Mouse (Mus musculus): ENCODE data around the gene Camkmt.

Gene Camkmt

DNA sequence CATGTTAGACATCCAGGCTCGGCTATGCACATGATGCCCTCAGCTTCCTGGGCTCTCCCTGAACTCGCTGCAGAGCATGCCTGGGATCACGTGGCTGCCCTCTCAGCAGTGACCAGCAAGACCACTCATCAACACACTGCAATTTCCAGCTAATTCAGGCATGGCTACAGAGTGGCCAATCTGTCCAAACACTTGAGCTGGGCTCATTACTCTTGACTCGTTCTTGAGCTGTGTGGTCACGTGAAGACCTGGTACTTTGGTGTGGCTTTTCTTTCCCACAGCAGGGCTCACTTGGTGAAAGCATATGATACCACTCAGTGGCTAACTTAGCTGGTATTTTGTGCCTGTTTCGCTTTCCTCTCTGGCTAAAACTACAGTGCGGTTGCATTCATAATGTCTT lies 282.2 kb downstream of the Camkmt start:
- no peak for DNase-seq (ENCODE audit: low spot score)

- no peak for DNase-seq (ENCODE audit: low spot score)
These were observed 283.9 kb downstream of the Camkmt start for GRCm38 (mm10) chr17:85374100-85374833.

DNA sequence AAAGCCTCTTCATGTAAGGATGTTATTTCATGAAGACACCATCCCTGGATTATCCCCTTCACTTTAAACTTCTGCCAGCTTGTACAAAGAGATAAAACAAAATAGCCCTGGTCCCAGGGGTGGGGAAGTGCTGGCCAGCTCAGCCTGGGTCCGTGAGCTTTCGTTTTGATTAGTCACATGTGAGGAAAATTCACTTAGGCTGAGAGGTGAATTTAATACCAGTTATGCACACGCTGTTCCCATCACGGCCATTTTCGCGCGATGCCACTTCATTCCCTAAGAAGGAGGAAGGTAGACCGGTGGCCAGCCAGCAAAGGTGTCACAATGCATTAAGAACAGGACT lies 284.5 kb downstream of the Camkmt start:
- DNase-seq (ENCODE audit: low spot score), result no peak

GRCm38 (mm10) chr17:85375523-85375922 lies 285.2 kb downstream of the Camkmt start:
- no peak for DNase-seq (ENCODE audit: low spot score)

GRCm38 (mm10) chr17:85377496-85377895 lies 287.1 kb downstream of the Camkmt start:
- DNase-seq (ENCODE audit: low spot score), result no peak

- no peak for DNase-seq (ENCODE audit: low spot score)
These were observed 288.7 kb downstream of the Camkmt start for GRCm38 (mm10) chr17:85379101-85379500.

DNA sequence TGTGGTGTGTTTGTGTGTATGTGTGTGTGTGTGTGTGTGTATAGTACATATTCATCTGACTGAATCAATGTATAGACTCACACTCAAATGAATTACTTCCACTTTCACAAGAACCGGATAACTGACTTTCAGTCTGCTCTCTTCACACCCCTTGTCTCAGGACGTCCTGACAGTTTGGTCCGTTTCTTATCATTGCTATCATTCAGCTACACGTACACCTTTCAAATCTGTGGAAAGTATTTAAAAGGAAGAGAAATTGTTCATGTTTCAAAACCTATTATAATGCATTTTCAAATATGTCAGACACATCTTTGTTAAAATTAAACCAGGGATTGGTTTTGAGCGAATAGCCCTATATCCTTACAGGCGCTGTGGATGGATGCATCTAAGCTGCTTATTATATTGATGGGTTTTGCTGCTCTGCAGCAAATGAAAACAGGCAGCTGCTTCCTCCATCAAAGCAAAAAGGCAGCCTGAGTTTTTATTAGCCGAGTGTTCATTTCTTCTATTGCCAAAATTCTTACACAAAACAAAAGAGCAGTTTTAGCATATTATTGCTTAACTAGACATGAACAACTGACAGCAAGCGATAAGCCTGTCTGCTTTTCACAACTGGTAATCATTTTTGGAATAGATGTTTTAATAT lies 291.3 kb downstream of the Camkmt start:
- DNase-seq (ENCODE audit: low spot score), result no peak

- DNase-seq (ENCODE audit: low spot score), result no peak
These were observed 292.0 kb downstream of the Camkmt start for GRCm38 (mm10) chr17:85382344-85382743.

DNA sequence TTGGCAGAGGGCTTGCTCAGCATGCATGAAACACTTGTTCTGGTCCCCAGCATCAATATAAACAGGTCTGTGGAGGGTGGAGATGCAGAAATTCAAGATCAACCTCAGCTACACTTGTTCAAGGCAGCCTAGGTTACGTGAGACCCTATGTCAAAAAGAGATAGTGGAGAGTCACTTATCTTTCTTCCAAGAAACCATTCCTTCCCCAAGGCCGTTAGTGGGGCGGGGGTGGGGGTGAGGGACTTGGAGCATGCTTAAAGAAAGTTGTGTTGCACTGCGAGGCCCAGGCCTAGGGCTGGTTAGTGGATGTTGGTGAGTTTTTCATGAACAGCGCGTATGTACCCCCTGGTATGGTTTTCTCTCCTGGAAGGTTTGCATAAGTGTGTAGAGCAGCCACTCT lies 292.6 kb downstream of the Camkmt start:
- no peak for DNase-seq (ENCODE audit: low spot score)

GRCm38 (mm10) chr17:85393091-85393890 lies 302.9 kb downstream of the Camkmt start:
- DNase-seq (ENCODE audit: low spot score), result peak; percentile 31

- no peak for DNase-seq (ENCODE audit: low spot score)
These were observed 303.6 kb downstream of the Camkmt start for GRCm38 (mm10) chr17:85393891-85394321.

- DNase-seq (ENCODE audit: low spot score), result peak; percentile 32
These were observed 305.1 kb downstream of the Camkmt start for GRCm38 (mm10) chr17:85395502-85395901.

GRCm38 (mm10) chr17:85400751-85401150 lies 310.4 kb downstream of the Camkmt start:
- DNase-seq (ENCODE audit: low spot score), result no peak

DNA sequence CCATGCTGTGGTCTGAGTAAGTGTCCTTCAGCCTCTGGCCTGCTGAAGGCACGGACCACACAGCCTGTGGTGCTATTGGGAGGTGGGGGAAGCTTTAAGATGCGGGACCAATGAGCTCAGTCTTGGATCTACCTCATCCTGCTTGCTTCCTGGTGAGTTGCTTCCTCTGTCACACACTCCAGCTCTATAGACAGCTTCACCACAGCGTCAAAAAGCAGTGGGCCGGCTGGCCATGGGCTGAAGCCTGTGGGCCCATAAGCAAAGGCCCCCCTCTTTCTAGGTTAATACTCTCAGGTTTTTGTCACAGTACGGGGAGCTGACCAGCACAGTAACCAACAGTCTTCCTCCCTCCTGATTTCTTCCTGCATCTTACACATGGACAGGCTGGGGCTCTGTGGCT lies 314.8 kb downstream of the Camkmt start:
- no peak for DNase-seq (ENCODE audit: low spot score)

DNA sequence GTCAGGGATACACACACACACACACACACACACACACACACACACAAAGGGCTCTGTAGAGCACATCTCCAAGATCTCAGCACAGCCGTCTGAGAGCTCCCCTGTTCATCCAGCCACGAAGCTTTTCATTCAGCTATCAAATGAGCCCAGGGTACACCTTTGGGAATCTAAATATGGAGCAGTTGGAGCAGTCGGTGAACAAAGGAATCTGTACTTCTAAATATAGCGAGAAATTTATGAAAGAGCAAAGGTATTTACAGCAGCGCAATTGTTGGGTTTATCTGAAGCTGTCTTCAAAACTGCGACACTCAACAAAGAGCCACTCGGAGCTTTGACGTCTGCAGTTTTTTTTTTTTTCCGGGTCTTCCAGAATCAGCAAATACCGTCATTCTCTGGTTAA lies 315.8 kb downstream of the Camkmt start:
- no peak for DNase-seq (ENCODE audit: low spot score)

DNA sequence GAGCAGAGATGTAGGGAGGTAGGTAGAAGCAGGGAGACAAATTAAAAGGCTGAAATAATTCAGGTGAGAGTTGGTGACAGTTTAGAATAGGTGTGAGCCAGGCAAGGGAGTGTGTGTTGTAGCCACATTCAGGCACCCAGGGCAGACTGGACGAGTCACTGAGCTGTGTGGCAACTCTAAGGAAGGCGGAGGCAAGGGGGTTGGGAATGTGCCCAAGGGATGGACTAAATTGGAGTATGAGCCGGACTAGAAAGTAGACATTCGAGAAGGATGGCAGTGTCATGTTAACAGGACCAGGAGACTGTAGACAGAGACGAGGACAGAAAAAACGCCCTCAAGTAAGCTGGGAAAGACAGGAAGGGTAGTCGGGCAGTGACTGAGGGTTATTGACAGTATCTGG lies 338.5 kb downstream of the Camkmt start:
- DNase-seq (ENCODE audit: low spot score), result no peak

- DNase-seq (ENCODE audit: low spot score), result no peak
These were observed 342.6 kb downstream of the Camkmt start for GRCm38 (mm10) chr17:85432923-85433322.

- DNase-seq (ENCODE audit: low spot score), result no peak
These were observed 352.7 kb downstream of the Camkmt start for GRCm38 (mm10) chr17:85443036-85443435.

GRCm38 (mm10) chr17:85454419-85454983 lies 364.1 kb downstream of the Camkmt start:
- no peak for DNase-seq (ENCODE audit: low spot score)

- no peak for DNase-seq (ENCODE audit: low spot score)
These were observed 364.7 kb downstream of the Camkmt start for GRCm38 (mm10) chr17:85455063-85455462.

DNA sequence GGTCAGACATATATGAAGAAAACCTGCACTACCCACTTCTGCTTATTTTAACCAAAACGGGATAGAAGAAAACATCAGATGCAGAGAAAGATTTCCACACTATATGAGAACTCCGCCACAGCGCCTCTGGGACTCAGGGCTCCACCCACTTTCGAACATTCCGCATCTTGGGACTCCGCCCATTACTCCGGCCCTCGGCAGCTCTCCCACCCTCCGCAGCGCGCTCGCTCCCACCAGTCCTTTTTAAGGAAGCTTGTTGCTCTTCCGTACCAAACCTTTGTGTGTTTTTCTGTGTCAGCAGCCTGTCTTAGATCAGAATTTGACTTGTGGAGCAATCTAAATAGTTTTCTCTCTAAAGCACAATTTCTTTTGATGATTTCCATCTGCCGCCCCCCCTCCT lies 367.7 kb downstream of the Camkmt start:
- peak; percentile 84 for DNase-seq (ENCODE audit: low spot score)

DNA sequence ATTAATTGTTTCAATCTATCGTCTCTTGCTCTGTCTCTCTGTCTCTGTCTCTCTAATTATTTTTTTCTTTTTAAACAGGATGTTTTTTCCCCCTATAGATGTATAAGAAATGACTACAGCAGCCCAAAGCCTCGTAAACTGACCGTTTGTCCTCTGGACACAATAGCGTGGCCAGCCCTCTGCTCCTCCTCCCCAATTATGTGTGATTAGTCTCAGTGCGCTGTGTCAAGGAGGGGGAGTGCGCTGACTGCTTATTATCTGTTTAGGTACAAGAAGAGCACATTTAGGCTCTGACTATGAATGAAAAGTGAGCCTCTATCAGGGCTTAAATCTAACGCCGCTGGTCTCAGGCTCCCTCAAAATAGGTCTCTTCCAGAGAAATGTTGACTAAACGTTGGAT lies 368.2 kb downstream of the Camkmt start:
- peak; percentile 76 for DNase-seq (ENCODE audit: low spot score)

GRCm38 (mm10) chr17:85461577-85461976 lies 371.2 kb downstream of the Camkmt start:
- no peak for DNase-seq (ENCODE audit: low spot score)
